ENCODE assay signal across 9 mouse cellular contexts in the genomic region with DNA sequence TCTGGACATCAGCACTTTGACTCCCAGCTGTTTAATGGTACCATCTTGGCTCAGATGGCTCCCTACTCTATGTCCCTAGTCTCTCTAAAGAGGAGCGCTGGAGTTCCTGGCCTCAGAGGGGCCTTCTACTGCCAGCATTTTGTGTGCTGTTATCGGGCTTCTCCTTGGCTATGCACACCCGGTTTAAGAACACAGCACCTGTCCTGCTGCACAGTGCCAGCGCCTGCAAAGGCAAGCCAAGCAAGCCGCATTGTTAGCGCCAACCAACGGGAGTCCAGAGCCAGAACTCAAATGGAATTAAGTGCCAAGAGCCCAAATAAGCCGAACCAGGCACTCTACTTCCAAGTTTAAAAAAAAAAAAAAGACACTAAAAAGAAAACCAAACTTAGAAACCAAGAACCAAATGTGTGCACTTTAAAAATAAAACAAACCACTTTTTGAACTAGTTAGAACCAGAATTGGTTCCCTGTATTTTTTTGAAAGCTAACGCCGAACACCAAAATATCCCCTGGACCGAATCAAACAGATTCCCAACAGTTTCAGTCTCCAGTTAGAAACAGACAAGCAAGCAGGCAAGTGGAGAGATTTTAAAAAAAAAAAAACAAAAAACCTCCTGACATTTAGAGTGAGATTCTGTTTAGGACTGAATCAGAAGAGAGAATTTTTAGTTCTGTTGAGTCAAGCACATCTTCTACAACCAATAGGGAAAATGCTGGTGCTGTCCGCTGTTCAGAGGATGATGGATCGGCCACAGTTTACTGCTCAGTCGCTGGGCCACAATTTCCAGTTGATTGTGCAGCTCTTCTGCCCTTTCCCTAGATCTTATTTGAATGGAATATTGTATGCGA.
DNase-seq lines count a peak whose midpoint lies in the region; ATAC-seq lines count a peak whose summit lies in the region.
"Had no signal": no experiment of that assay in that cellular context is flagged by ENCODE, and none has a peak within 500 bp of the region (broad histone marks: within the 10 kb centered on the region; RNA-seq: fewer than 3 reads in every experiment).

No protein-coding gene starts in this region.

- H3K9me3 ChIP-seq in neural tube, embryonic 12.5 days, result no peaks in the 10 kb centered on the region

- WGBS in neural tube, embryonic 12.5 days, result 87% methylated on average over 15 of the region's 15 CpGs

- H3K4me3 ChIP-seq in neural tube, embryonic 12.5 days, result no peak overlapping the region
- H3K4me3 ChIP-seq: heart, embryonic 13.5 days had no signal

- no peaks in the 10 kb centered on the region for H3K27me3 ChIP-seq in neural tube, embryonic 12.5 days (replicated peaks)

- peak overlapping the region; percentile 26; the same call in 1 of the 2 replicates for H3K27ac ChIP-seq in neural tube, embryonic 12.5 days
- H3K27ac ChIP-seq: heart, embryonic 13.5 days had no signal

- ATAC-seq in cerebellum, adult (ENCODE audit: insufficient number of reproducible peaks, low FRiP score, low TSS enrichment), result peak; percentile 83
- peak; percentile 77 for ATAC-seq in frontal cortex, adult (ENCODE audit: low TSS enrichment)
- peak; percentile 18; the same call in 1 of the 2 replicates for ATAC-seq in neural tube, embryonic 12.5 days (ENCODE audit: low FRiP score, low read depth)

- no peaks in the 10 kb centered on the region for H3K36me3 ChIP-seq in neural tube, embryonic 12.5 days
- H3K36me3 ChIP-seq: heart, embryonic 13.5 days had no signal

- H3K9ac ChIP-seq in neural tube, embryonic 12.5 days, result no peak overlapping the region
- H3K9ac ChIP-seq: heart, embryonic 13.5 days had no signal

- H3K4me1 ChIP-seq in neural tube, embryonic 12.5 days, result peaks cover 22% of the 10 kb centered on the region

- peak overlapping the region; percentile 33 for H3K4me2 ChIP-seq in neural tube, embryonic 12.5 days (replicated peaks)
- H3K4me2 ChIP-seq: heart, embryonic 13.5 days had no signal

- DNase-seq in cerebellum, postnatal 4 days (ENCODE audit: low spot score in 2 of 2), result no peak
- DNase-seq in layer of hippocampus, postnatal 10 days (ENCODE audit: low spot score in 2 of 2), result peak; percentile 60 to 69
- no peak for DNase-seq in spleen, postnatal 4 days (ENCODE audit: low spot score in 2 of 2)
- no peak for DNase-seq in urinary bladder, adult 2 months (ENCODE audit: low spot score)
- DNase-seq in spleen, postnatal 14 days (ENCODE audit: low spot score in 2 of 2), result no peak

Comparison
In these comparisons a context has a peak if more than half of its experiments do, and no peak if none do; other contexts are left out.
1. ATAC-seq: peak in every context shown above with its lines; median percentile 83 in cerebellum, adult; 77 in frontal cortex, adult; 18 in neural tube, embryonic 12.5 days.
2. DNase-seq: peak in layer of hippocampus, postnatal 10 days (2 of 2); none in cerebellum, postnatal 4 days (0 of 2), spleen, postnatal 4 days (0 of 2), urinary bladder, adult 2 months (single experiment) and spleen, postnatal 14 days (0 of 2).